Mouse (Mus musculus) liver, postnatal 0 days (tissue): ENCODE results near the gene Acsbg1. TPM values are rescaled to one million over a fixed set of nuclear protein-coding genes. Genes with fewer than 3 reads are reported as not detected.

Source experiments
- ATAC-seq: fragments of 200-750 bp; cut with Nextera tagmentation; 2 replicates; pipeline ENCODE4 v1.8.0; 2017; ENCODE audit warnings: mild to moderate bottlenecking, moderate library complexity
- DNase-seq: peaks from one replicate; pipeline ENCODE4 v3.0.0-alpha.2; 2016
- H3K27ac ChIP-seq: fragments of 300-500 bp; sonication (generic); 2 replicates; pipeline ENCODE4 v1.5.1; 2014; ENCODE audit warnings: antibody characterized with exemption, moderate library complexity, mild to moderate bottlenecking, low read depth
- H3K27me3 ChIP-seq: fragments of 300-500 bp; sonication (generic); 2 replicates; pipeline ENCODE4 v1.6.1; 2014; ENCODE audit warnings: low read length, control low read depth, mixed read lengths; ENCODE audit not compliant: insufficient read depth
- H3K36me3 ChIP-seq: fragments of 300-500 bp; sonication (generic); replicated peaks from 2 replicates; pipeline ENCODE4 v1.6.1; 2014; ENCODE audit warnings: mild to moderate bottlenecking, control low read depth, low read length, moderate library complexity, mixed read lengths; ENCODE audit not compliant: insufficient read depth
- H3K4me1 ChIP-seq: fragments of 300-500 bp; sonication (generic); 2 replicates; pipeline ENCODE4 v1.6.1; 2014; ENCODE audit warnings: antibody characterized with exemption, mild to moderate bottlenecking, control low read depth; ENCODE audit not compliant: insufficient read depth
- H3K4me2 ChIP-seq: fragments of 300-500 bp; sonication (generic); 2 replicates; pipeline ENCODE4 v1.6.1; 2014; ENCODE audit warnings: low read depth, mild to moderate bottlenecking, low read length, moderate library complexity, mixed read lengths
- H3K4me3 ChIP-seq: fragments of 300-500 bp; sonication (generic); 2 replicates; pipeline ENCODE4 v1.5.1; 2014; ENCODE audit warnings: low read depth, low read length
- H3K9ac ChIP-seq: fragments of 300-500 bp; sonication (generic); replicated peaks from 2 replicates; pipeline ENCODE4 v1.6.1; 2014; ENCODE audit warnings: mild to moderate bottlenecking, moderate library complexity
- H3K9me3 ChIP-seq: fragments of 300-500 bp; sonication (generic); 2 replicates; pipeline ENCODE4 v1.6.1; 2016; ENCODE audit warnings: mild to moderate bottlenecking, control low read depth, low read length, mixed read lengths
- CTCF ChIP-seq: sonication (generic); IDR thresholded peaks from 2 replicates; pipeline ENCODE4 v1.5.1; 2016; ENCODE audit warnings: antibody characterized with exemption, low read depth
- EP300 ChIP-seq: IDR thresholded peaks from 2 replicates; pipeline ENCODE4 v1.6.1; 2016; ENCODE audit warnings: antibody characterized with exemption, low read depth, mild to moderate bottlenecking
- WGBS: fragments of 180-500 bp; shearing (Covaris S2); extraction: QIAGEN DNeasy Blood & Tissue Kit; methylation state at CpG from one replicate; pipeline ENCODE4 v1.1.7; 2014; ENCODE audit not compliant: insufficient replicate concordance; 5-methylcytosine and 5-hydroxymethylcytosine counted together
- polyA plus RNA-seq: library from polyadenylated mRNA; unstranded; fragments of >200 nt; fragmentation: Nextera tagmentation; extraction: Ambion mirVana; gene quantifications from 2 replicates; pipeline ENCODE4 v1.2.1, GENCODE M21; 2015

Acsbg1 gene
- polyA plus RNA-seq, 1 experiment from 2014 or later = 0.12 TPM

DNA sequence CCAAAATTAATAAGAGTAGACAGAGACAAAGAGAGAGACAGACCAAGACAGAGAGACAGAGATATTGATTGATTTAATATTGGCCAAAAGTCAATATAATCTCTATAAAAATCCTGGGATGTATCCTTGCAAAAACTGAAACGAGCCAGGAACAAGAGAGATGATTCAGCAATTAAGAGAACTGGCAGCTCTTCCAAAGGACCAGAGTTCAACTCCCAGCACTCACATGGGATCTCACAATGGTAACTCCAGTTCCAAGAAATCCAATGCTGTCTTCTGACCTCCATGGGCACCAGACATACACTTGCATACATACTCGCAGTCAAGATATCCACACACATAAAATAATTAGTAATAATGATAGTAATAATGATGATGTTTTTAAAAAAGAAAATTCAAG is 8.9 kb downstream of the Acsbg1 start:
- H3K27me3 ChIP-seq = no peaks in the 10 kb centered on the region
- no peak for DNase-seq
- H3K27ac ChIP-seq = no peak overlapping the region
- no peaks in the 10 kb centered on the region for H3K36me3 ChIP-seq
- no peaks in the 10 kb centered on the region for H3K4me1 ChIP-seq
- no peak overlapping the region for H3K4me2 ChIP-seq
- no peak for TF ChIP-seq CTCF
- TF ChIP-seq EP300 = no peak
- no peak for ATAC-seq
- 66% methylated on average over 2 of the region's 2 CpGs for WGBS
- H3K9ac ChIP-seq = no peak overlapping the region
- no peaks in the 10 kb centered on the region for H3K9me3 ChIP-seq
- H3K4me3 ChIP-seq = no peak overlapping the region

DNA sequence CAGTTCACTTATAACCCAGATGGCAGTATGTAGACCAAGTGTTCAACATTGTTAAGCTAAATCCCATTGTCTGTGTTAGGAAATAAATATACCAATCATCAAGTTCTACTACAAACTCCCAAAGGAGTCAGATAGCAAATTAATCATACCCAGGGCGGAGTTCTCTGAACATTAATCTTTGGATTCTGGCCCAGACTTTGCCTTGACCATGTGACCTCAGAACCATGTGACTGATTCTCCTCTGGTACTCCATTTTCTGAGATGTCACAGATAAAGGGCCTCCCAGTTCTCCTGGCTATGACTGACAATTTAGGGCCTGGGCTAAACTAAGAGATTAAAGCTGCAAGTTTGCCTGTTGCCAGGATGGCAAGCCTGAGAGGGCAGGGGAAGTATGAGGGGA is 12.3 kb downstream of the Acsbg1 start:
- no peak for TF ChIP-seq EP300
- no peak for TF ChIP-seq CTCF
- no peak overlapping the region for H3K4me3 ChIP-seq
- no peak overlapping the region for H3K27ac ChIP-seq
- DNase-seq (no peak), ATAC-seq (no peak)
- H3K4me1 ChIP-seq = no peaks in the 10 kb centered on the region
- no peaks in the 10 kb centered on the region for H3K36me3 ChIP-seq
- WGBS = 81% methylated on average over 1 of the region's 1 CpGs
- no peak overlapping the region for H3K4me2 ChIP-seq
- H3K9ac ChIP-seq = no peak overlapping the region
- H3K9me3 ChIP-seq = no peaks in the 10 kb centered on the region
- no peaks in the 10 kb centered on the region for H3K27me3 ChIP-seq

DNA sequence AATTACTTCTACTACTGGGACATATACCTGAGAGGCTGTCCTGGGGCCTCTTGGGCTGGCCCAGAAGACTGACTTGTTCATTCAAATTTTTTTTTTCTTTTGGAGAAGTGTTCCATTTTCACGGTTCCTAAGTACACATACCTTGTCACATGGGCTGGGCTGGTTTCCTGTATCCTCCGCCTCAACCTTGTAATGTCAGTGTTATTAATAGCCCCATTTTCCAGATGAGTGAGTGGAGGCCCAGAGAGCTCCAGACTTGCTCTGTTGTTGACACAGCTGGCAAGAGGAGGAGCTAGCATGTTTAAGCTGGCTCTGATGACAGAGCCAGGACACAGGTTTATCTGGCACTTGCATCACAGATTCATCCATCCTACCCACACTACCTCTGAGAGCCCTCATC is 14.2 kb downstream of the Acsbg1 start:
- no peak for ATAC-seq
- WGBS = 36% methylated on average over 2 of the region's 2 CpGs
- H3K27me3 ChIP-seq = no peaks in the 10 kb centered on the region
- TF ChIP-seq CTCF (no peak), EP300 (no peak)
- H3K4me1 ChIP-seq = no peaks in the 10 kb centered on the region
- no peaks in the 10 kb centered on the region for H3K36me3 ChIP-seq
- H3K4me2 ChIP-seq = no peak overlapping the region
- no peak overlapping the region for H3K9ac ChIP-seq
- H3K27ac ChIP-seq = no peak overlapping the region
- H3K9me3 ChIP-seq = no peaks in the 10 kb centered on the region
- DNase-seq = no peak
- H3K4me3 ChIP-seq = no peak overlapping the region

DNA sequence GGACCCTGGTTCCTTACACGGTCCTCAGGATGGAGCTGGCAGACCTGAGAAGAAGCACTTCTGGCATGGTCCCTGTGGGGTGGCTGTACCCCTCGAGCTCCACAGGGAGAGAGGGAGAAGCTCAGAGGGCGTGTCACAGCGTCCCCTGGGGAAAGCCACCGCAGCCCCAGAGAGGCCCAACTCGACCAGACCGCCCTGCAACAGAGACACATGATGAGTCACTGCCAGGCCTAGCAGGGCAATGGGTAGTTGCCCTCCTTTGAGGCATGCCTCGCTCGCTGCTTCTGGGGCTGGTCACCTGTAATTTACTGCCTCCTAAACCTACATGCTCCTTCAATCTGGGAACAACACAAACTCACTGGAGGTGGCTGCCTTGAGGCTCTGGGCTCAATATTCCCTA is 15.4 kb downstream of the Acsbg1 start:
- Histone ChIP-seq H3K4me1 (no peaks in the 10 kb centered on the region), H3K27me3 (no peaks in the 10 kb centered on the region), H3K27ac (no peak overlapping the region), H3K9ac (no peak overlapping the region), H3K4me3 (no peak overlapping the region), H3K36me3 (no peaks in the 10 kb centered on the region), H3K4me2 (no peak overlapping the region), H3K9me3 (no peaks in the 10 kb centered on the region)
- peak; percentile 25 for DNase-seq
- no peak for ATAC-seq
- WGBS = 62% methylated on average over 9 of the region's 9 CpGs
- TF ChIP-seq CTCF (no peak), EP300 (no peak)

DNA sequence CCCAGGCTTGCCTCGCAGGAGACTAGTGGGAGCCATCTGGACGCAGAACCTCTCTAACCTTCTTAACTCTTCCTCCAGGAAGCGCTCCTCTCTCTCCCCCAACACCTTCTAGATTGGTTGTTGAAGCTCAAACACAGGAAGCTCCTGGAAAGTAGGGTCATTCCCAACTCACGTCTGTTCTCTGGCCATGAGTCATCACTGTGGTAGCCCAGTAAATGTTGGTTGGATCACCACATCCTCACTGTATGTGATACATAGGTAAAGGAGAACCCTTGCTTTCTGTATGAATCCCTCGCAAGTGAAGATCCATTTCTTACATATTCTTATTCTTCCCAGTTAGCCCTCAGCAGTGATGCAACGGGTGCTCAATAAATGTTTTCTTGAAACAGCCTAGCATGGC is 16.1 kb downstream of the Acsbg1 start:
- ATAC-seq = no peak
- H3K36me3 ChIP-seq = no peaks in the 10 kb centered on the region
- no peaks in the 10 kb centered on the region for H3K4me1 ChIP-seq
- no peak overlapping the region for H3K9ac ChIP-seq
- no peak overlapping the region for H3K27ac ChIP-seq
- TF ChIP-seq CTCF (no peak), EP300 (no peak)
- H3K4me3 ChIP-seq = no peak overlapping the region
- H3K27me3 ChIP-seq = no peaks in the 10 kb centered on the region
- H3K9me3 ChIP-seq = no peaks in the 10 kb centered on the region
- 67% methylated on average over 6 of the region's 6 CpGs for WGBS
- no peak overlapping the region for H3K4me2 ChIP-seq
- DNase-seq = no peak

DNA sequence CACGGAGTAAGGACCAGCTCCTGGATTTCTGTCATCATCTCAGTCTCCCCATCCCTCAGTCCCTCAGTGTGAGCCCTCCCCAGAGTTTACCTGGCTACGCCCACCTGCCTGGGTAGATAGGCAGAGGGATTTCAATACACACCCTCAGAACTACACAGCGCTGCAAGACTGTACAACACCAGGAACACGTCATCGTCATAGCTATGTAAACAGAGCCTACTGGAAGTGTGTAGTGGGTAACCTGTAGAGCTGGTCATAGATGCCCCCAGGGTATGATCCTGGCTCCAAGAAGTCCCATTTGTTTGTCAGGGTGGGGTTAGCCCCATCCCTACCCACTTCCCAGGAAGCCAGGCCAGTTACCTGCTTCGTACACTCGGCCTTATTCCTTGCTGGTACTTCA is 18.5 kb downstream of the Acsbg1 start:
- Histone ChIP-seq H3K27me3 (no peaks in the 10 kb centered on the region), H3K27ac (no peak overlapping the region), H3K36me3 (no peaks in the 10 kb centered on the region), H3K4me2 (no peak overlapping the region), H3K9ac (no peak overlapping the region), H3K9me3 (no peaks in the 10 kb centered on the region), H3K4me1 (no peaks in the 10 kb centered on the region), H3K4me3 (no peak overlapping the region)
- WGBS = 83% methylated on average over 7 of the region's 7 CpGs
- TF ChIP-seq CTCF (no peak), EP300 (no peak)
- ATAC-seq = no peak
- no peak for DNase-seq

DNA sequence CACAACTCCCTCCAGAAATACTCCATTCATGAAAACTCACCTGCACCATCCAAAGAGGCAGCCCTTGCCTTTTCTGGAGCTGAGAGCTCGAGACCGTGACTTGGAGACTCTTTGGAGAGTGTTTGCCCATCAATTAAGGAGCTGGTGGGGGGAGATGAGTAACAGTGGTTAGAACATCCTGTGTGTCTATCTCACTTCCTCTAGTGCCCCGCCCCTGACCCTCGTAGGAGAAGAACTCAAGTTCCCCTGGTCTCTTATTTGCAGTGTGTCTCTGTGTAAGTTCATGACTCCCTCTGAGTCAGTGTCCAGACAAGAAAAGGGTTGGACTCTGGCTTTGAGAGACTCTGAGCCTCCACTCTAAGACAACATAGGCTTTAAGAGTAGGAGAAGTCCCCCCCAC is 19.1 kb downstream of the Acsbg1 start:
- DNase-seq (no peak), ATAC-seq (no peak)
- Histone ChIP-seq H3K4me1 (no peaks in the 10 kb centered on the region), H3K27me3 (no peaks in the 10 kb centered on the region), H3K9me3 (no peaks in the 10 kb centered on the region), H3K4me2 (no peak overlapping the region), H3K36me3 (no peaks in the 10 kb centered on the region), H3K4me3 (no peak overlapping the region), H3K27ac (no peak overlapping the region), H3K9ac (no peak overlapping the region)
- TF ChIP-seq CTCF (no peak), EP300 (no peak)
- WGBS = 19% methylated on average over 4 of the region's 4 CpGs
